Mouse (Mus musculus): ENCODE results near the gene Drd4.

GRCm38 (mm10) chr7:141335682-141336081 is 43.9 kb downstream of the Drd4 start:
- no peak for TF ChIP-seq CTCF (IDR thresholded peaks at IDR 0.05 in 2 of 3, conservative IDR thresholded peaks at IDR 0.05 in 1 of 3; ENCODE audit: control insufficient read depth in 1 of 3, insufficient read depth in 1 of 3, low read depth in 2 of 3, low read length in 3 of 3, poor library complexity in 1 of 3, severe bottlenecking in 1 of 3)
- TF ChIP-seq CHD2 (IDR thresholded peaks at IDR 0.05; ENCODE audit: low read length): no peak
- no peak for TF ChIP-seq MYC (IDR thresholded peaks at IDR 0.05; ENCODE audit: low read depth, low read length)
- TF ChIP-seq KAT2A (conservative IDR thresholded peaks at IDR 0.05; ENCODE audit: low read depth, low read length): no peak
- no peak for TF ChIP-seq EP300 (IDR thresholded peaks at IDR 0.05; ENCODE audit: low read depth in 1 of 2, low read length in 2 of 2)
- no peak for TF ChIP-seq POLR2A (IDR thresholded peaks at IDR 0.05; ENCODE audit: control insufficient read depth in 1 of 2, insufficient read depth in 1 of 2, low read depth in 1 of 2, low read length in 2 of 2, poor library complexity in 1 of 2)
- no peak for TF ChIP-seq USF2 (IDR thresholded peaks at IDR 0.05; ENCODE audit: borderline replicate concordance in 1 of 2, insufficient read depth in 1 of 2, low read depth in 1 of 2, low read length in 2 of 2)
- no peak for TF ChIP-seq ZKSCAN1 (IDR thresholded peaks at IDR 0.05; ENCODE audit: low read depth, low read length)
